Mouse (Mus musculus) embryo, embryonic 11.5 days (tissue): ENCODE measurements around the gene Aldh2.
A peak's percentile ranks its signal among the peaks of the same experiment; 100 is the strongest.

Experiments
- DNase-seq: peaks from one replicate; pipeline ENCODE4 v3.0.0-alpha.2; 2012; ENCODE audit warnings: low read depth, low spot score

Aldh2 gene

DNA sequence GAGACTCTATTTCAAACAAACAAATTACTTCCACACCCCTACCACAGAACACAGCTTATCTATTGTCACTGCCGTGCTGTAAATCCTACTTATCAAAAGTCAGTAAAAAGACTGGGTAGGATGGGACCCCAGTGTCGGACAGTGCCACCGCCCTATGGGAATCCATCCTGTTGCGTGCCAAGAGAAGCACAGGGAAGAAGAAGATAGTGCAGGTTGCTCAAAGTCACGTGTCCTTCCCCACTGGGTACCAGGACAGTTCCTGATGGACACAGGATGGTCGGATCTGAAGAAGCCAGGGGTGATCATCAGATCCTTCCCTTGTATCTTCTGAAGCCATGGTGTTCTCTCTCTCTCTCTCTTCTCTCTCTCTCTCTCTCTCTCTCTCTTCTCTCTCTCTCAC, 2.1 kb upstream of the Aldh2 start:
- no peak for DNase-seq

- DNase-seq: no peak
Measured at GRCm38 (mm10) chr5:121594714-121595313, 1.2 kb upstream of the Aldh2 start.

- no peak for DNase-seq
Measured at GRCm38 (mm10) chr5:121592816-121593407, 712 bp downstream of the Aldh2 start.

GRCm38 (mm10) chr5:121592064-121592815, 1.4 kb downstream of the Aldh2 start:
- DNase-seq: no peak

- no peak for DNase-seq
Measured at GRCm38 (mm10) chr5:121591417-121592063, 2.1 kb downstream of the Aldh2 start.

DNA sequence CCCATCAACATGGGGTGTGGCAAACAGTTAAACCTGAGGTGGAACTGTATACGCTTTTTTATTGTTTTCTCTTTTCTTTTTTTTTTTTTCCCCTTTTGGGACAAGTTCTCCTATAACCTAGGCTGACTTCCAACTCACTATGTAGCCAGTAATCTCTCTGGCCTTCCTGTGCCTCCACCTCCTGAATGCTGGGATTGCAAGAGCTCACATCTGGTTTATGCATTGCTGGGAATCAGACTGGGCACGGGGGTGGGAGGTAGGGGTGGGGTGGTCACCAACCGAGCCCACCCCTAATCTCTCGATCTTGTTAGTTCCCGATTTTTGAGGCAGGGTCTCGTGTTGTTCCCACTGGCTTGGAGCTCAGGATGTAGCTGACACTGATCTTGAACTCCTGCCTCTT, 3.7 kb downstream of the Aldh2 start:
- DNase-seq: no peak

DNA sequence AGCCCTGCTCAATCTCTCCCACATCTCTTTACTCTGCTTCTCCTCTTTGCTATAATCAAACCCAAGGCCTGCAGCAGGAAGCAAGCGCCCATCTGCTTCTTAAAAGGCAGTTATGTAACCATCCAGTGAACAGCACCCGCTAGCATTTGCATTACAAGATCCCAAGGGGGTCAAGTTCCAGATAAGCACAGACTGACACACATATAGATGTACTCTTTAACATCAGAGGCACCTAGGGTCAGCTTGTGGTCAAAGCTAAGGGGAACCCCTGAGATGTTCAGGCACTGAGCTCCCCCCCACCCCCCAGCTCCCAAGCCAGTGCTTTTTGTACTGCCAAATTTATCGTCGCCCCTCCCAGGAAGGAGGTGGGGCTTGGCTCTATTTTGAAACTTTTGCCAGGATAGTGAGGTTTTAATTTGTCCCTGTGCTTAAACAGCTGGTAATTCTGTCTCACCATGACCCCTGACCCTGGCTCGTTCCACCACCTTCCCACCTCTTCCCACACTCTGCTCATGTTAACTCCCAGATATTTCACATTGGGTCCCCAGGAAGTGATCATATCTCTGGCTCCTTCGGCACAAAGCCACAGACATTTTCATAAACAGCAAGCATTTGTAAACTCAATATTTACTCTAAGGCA, 7.1 kb downstream of the Aldh2 start:
- no peak for DNase-seq

DNA sequence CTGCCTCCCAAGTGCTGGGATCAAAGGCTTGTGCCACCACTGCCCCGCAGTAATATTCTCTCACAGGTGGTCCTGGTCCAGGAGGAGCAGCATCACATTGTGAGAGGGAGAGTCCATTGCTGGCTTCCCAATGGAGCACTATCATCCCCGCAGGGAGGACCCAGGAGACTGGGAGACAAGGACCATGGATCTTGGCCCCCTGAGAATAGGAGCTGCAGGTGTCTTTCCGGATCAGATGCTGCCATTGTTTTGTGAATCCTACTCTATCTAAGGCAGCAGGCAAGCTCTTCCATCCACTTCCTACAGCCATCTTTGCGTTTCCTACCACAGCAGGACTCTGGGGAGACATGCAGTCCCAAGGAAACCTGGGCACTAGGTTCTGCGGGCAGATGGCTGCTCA, 7.9 kb downstream of the Aldh2 start:
- DNase-seq: no peak

DNA sequence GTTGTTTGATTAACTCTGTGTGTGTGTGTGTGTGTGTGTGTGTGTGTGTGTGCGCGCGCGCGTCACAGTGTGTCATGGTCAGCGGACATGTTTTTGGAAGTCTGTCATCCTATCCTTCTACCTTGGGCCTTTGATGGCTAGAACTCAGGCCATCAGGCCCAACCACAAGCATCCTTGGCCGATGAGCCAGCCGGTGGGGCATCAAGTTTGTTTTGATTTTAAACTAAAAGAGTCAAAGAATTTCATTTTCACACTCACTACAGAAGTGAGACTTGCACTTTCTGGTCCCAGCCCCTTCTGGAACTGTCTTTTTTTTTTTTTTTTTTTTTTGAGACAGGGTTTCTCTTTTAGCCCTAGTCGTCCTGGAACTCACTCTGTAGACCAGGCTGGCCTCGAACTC, 8.6 kb downstream of the Aldh2 start:
- DNase-seq: no peak

DNA sequence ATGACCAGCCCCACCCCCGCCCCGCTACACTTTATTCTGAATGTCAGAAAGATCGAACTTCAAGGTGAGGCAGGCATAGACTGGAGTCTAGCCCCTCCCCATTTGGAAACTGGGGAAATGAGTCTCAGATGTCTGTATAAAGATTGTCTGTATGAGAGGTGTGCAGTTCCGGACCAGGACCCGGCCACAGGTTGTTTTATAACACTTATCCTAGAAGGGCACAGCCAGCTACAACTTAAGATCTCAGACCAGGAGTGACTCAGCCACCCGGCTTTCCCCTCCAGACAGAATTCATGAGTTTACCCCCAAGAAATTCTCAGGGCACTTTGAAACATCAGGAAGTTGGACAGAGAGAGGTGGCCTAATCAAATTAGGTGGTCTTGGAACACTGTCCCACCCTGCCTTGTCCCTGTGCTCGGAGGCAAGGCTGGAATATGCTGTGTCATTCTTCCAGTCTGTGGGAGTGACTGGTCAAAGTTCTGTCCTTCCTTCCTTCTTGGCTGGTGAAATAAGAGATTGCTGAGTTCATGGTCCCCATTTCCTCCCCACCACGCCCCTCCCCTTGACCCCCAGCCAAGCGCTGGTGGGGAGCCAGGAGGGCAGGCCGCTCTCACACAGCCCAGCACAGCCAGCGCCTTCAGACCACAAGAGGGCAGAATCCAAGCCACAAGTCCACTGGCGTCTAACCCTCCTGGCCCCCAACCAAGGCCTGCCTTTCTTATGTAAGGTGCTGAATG, 9.7 kb downstream of the Aldh2 start:
- no peak for DNase-seq

GRCm38 (mm10) chr5:121581945-121582344, 11.7 kb downstream of the Aldh2 start:
- no peak for DNase-seq

GRCm38 (mm10) chr5:121576927-121577488, 16.6 kb downstream of the Aldh2 start:
- DNase-seq: no peak

- no peak for DNase-seq
Measured at GRCm38 (mm10) chr5:121575867-121576266, 17.8 kb downstream of the Aldh2 start.

- DNase-seq: no peak
Measured at GRCm38 (mm10) chr5:121574145-121574544, 19.5 kb downstream of the Aldh2 start.

GRCm38 (mm10) chr5:121570787-121571186, 22.8 kb downstream of the Aldh2 start:
- no peak for DNase-seq

DNA sequence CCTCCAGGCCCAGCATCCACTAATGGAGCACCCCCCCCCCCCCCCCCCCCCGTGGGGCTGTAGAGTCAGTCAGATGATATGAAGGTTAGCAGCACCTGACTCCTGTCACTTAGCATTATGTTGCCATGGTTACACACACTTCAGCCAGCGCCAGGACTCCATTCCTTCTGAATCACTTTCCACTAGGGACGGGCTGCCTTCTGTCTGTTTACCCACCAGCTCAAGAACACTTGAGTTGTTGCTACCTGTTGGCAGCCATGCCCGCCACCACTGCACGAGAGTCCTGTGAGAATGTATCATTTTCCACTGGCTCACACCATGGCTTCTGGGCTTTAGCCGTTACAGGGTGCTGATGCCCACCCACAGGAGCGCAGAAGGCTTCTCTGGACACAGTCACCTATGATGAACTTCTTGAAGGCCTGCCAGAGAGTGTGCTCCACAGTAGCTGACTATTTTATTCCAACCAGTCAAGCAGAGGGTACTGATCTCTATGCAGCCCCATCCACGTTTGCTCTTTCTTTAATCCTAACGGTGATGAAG, 23.7 kb downstream of the Aldh2 start:
- DNase-seq: no peak

- DNase-seq: no peak
Measured at GRCm38 (mm10) chr5:121566035-121566681, 27.5 kb downstream of the Aldh2 start.

DNA sequence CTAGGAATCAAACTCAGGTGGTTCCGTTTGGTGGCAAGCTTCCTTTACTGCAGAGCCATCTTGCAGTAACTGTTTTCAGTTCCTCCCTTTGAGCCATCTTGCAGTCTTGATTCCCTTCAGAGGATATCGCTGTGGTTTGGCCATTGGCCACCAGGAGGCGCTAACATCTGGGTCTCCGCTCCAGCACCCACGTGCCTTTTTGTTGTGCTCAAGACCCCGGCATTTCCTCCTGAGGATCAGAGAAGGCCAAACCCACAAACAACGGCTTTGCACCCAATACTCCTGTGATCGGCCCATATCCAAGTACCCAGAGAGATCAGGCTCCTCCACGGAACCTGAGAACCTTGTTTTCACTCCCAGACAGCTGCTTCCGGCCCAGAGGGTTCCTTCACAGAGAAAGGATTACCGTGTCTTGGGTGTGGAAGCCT, 29.1 kb downstream of the Aldh2 start:
- DNase-seq: peak; percentile 80

DNA sequence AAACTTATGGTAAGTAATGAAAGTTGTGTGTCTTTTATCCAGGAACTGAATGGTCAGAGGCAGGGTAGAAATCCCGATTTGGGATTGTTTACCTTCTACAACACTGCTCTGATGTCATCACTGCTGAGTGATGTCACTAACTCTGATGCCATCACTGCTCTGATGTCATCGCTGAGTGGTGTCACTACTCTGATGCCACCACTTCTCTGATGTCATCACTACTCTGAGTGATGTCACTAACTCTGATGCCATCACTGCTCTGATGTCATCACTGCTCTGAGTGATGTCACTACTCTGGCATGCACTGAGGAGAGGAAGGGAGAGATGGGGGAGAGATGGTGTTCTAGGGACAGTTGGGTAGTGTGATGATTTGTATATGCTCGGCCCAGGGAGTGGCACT, 31.2 kb downstream of the Aldh2 start:
- DNase-seq: no peak

GRCm38 (mm10) chr5:121549196-121549595, 44.4 kb downstream of the Aldh2 start:
- DNase-seq: no peak
